Mouse (Mus musculus) testis, adult 2 months (tissue): ENCODE measurements at regions not wholly inside any gene's neighbourhood (a gene's known extent, or its start where the extent isn't known, plus 50 kb on each side); places are given as distances from the start of the nearest gene placed in this dataset.

Source experiments
- CTCF ChIP-seq: fragments of 200-500 bp; IDR thresholded peaks from 2 replicates; pipeline ENCODE4 v1.5.1; 2012; ENCODE audit warnings: low read depth, mild to moderate bottlenecking, inconsistent platforms, low read length, moderate library complexity; ENCODE audit not compliant: control insufficient read depth, insufficient read depth, insufficient replicate concordance
- POLR2A ChIP-seq: fragments of 200-500 bp; IDR thresholded peaks from 2 replicates; pipeline ENCODE4 v1.6.1; 2012; ENCODE audit warnings: low read depth, mild to moderate bottlenecking, inconsistent platforms, low read length, moderate library complexity; ENCODE audit not compliant: control insufficient read depth

GRCm38 (mm10) chr11:16670282-16670681 lies 81.7 kb upstream of the Egfr start:
- TF ChIP-seq CTCF = no peak
- TF ChIP-seq POLR2A = no peak
